Mouse (Mus musculus) adrenal gland, adult (tissue): ENCODE measurements at regions not wholly inside any gene's neighbourhood (a gene's known extent, or its start where the extent isn't known, plus 50 kb on each side); places are given as distances from the start of the nearest gene placed in this dataset.

Source experiments
- DNase-seq, 2 experiments: peaks; one replicate each; pipeline ENCODE4 v3.0.0; 2022 to 2023; ENCODE audit warnings: low spot score in 1 of 2; ENCODE audit not compliant: inconsistent age in 2 of 2

- no peak for DNase-seq
Observed at GRCm38 (mm10) chr2:123023918-123024317, 258.9 kb downstream of the Sqor start.

DNA sequence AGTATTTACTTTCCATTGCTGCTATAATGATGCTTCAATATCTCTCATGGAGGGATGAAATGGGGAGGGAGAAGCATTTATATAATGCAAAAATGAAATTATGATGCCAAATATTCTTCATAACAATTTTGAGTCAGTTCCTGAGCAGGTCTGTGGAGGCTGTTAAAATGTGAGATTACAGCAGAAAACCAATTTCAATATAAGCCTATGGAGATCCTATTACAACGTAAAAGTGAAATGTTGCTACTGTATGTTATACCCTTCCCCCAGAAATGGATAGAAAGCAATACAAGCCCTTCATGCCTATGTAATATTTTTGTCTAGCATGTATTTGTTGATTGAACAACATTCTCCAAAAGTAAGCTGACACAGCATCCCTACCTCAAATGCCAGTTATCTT is 259.3 kb downstream of the Sqor start:
- no peak for DNase-seq

DNA sequence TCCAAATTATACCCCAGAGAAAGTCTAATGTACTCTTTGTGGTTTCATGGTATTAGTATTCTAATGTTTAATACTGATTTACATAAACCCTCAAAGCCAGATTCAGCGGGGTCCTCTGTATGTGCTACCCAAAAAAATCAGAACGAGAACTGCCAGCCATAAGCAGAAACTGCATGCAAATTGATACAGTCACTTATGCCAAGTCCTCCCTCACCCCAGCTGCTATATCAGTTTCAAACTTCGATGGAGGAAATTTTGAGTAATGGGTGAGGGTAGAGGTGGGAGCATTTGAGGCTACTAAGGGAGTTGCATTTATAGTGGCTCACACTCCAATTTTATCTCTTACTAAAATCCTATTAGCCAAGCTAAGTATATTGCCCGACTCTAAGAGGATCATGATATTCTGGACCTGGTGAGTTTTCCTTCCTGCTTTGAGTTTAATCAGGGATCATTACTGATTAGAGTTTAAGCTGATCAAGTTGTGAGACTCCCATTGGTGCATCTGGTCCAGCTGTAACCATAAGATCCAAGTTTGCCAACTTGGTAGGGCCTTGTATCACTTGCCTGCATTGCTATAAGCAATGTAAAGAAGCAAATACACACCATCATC is 260.0 kb downstream of the Sqor start:
- no peak for DNase-seq

DNA sequence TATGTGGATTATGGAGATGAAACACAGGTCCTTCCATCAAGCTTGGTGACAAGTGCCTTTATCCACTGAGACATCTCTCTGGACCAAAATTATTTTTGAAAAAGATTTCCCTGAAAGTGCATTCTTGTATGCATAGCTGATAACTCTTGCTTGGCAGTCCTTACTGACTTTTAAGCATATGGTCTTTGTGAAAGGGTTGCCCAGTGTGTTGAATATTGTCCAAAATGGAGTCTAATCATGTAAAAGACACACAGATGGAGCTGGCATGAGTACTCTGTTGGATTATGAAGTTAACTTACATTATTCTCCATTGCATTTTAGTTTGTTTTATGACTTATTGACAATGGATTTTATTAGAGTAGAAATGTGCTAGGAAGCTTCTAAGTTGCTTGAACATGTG is 282.3 kb downstream of the Sqor start:
- no peak for DNase-seq

- peak; percentile 39 to 77 for DNase-seq
Observed at GRCm38 (mm10) chr2:123064648-123065047, 299.6 kb downstream of the Sqor start.

DNA sequence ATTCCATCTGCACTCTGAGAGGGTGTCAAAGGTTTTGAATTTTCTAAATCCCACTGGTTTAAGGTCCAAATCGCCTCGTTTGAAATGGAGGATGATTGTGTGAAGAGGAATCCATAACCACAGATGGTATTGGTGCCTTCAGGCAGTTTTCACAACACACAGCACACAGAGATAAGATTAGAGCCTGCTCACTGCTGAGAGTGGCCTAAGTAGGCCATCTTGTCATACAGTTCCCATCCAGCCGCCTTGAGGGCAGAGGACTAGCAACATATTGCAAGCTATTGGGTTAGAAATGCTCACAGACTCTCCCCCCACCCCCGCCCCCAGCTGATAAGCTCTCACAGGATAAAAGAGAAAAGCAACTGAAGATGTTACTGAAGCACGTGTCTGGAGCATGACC is 303.8 kb downstream of the Sqor start:
- no peak for DNase-seq

GRCm38 (mm10) chr2:123072653-123073052 is 307.6 kb downstream of the Sqor start:
- DNase-seq: no peak

- DNase-seq: no peak
Observed at GRCm38 (mm10) chr2:123073476-123074085, 308.5 kb downstream of the Sqor start.

- DNase-seq: no peak
Observed at GRCm38 (mm10) chr2:123092726-123093125, 327.7 kb downstream of the Sqor start.

- DNase-seq: no peak
Observed at GRCm38 (mm10) chr2:123103530-123103929, 338.5 kb downstream of the Sqor start.

- no peak for DNase-seq
Observed at GRCm38 (mm10) chr2:123131496-123131895, 366.5 kb downstream of the Sqor start.

DNA sequence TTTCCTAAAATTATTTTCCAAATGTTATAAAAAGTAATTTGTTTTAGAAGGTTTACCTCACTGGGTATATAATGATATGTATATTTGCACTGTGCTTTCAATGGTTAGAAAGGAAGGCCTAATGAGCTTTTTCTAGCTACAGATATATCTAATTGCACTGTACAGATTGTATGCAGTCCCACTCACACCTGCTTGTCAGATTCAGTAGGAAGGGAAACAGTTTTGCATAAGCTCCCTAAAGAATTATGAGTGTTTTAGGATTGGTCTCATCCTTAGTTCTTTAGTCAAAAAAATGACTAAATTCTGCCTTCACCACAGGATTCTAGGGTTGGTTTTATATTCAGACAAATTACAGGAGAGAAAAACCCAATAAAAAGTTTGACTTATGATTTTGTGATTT is 388.1 kb downstream of the Sqor start:
- DNase-seq: no peak

DNA sequence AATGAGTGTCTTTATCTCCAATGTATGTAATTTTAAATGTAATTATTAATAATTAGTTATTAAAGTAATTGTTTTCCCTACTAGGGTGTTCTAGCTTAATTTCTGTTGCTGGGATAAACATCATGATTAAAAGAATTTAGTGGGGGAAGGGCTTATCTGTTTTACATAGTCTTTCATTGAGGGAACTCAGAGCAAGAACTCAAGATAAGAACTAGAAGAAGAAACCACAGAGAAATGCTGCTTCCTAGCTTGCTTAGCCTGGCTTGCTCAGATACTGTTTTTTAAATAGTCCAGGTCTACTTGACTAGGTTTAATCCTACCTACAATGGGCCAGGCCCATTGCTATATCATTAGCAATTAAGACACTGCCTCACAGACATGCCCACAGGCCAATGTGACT is 400.3 kb downstream of the Sqor start:
- no peak for DNase-seq

DNA sequence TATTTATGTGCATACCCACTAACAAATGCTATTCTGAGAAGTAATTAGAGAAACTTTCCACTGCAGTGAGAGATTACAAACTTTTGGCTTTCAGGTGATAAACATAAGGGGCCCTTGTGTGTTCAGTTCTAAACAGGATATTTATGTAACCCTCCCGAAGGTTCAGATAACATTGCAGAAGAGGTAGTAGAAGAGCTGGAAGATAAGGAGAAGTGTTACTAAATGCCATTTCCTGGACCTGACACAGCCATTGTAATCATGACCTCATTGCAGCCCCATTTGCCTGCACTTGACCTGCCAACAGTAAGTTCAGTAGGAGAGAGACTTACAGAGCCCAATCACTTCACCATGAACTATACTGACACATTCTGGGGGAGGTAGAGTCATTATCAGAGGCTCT is 405.6 kb downstream of the Sqor start:
- DNase-seq: peak in 1 of 2 experiments; percentile 30

DNA sequence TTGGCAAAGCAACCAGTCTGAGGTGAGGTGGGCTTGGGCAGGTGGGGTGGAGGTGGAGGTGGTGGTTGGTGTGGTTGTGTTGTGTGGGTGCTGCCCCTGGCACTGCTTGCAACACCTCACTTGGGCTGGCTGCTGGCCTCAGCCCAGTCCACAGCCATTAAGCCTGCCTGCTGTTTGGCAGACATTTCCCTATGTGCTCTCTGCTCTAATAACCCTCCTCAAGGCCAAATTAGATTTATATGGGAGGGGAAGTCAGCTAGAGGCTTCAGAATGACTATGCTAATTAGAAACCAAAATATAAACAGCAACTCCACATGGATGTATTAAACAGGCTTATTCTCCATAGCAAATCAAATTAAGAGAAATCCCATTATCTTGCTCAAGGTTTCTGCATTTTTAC is 417.2 kb downstream of the Sqor start:
- peak in 1 of 2 experiments; percentile 58 for DNase-seq

DNA sequence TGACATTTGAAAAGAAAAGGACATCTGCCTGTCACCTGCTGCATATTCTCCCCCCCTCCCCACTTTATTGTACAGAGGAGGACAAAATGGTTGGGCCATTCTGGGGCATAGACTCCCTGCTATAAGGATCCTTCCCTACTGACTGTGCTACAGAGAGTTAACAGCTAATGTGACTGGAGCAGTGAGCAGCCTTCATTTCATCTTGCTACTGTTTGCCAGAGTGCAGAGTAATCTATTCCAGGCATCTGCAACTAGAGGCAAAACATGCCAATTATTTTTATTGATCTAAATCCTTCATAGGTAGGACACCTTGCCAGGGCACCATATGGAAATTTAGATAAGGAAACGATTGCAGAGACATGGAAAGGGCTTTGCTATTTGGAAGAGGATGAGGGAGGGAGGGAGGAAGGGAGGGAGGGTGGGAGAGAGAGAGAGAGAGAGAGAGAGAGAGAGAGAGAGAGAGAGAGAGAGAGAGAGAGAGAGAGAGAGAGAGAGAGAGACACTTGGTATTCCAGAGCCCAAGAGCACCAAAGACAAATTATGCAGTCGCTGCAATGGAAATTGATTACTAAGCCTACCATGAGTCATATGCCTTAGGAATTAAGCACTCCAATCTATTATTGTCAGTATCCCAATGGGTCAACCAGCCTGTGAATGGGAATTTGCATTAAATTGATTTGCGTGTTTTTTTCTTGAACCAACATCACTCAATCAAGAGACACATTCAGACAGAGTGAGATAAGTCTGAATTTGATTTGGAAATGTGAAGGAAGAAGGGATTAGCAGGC is 426.0 kb downstream of the Sqor start:
- peak in 1 of 2 experiments; percentile 21 for DNase-seq

GRCm38 (mm10) chr2:123194533-123194932 is 429.5 kb downstream of the Sqor start:
- DNase-seq: no peak
